Mouse (Mus musculus) CH12.LX (cell line): ENCODE measurements around the gene Pop7. TPM values are rescaled to one million over a fixed set of nuclear protein-coding genes. Genes with fewer than 3 reads are reported as not detected.

ENCODE experiments used
- DNase-seq: peaks from one replicate; pipeline ENCODE4 v3.0.0-alpha.2; 2013; ENCODE audit errors: extremely low read depth
- H3K27ac ChIP-seq: 2 replicates; pipeline ENCODE4 v1.5.1; 2012; ENCODE audit warnings: low read depth, mild to moderate bottlenecking, control low read depth, moderate library complexity; ENCODE audit not compliant: insufficient read depth
- H3K27me3 ChIP-seq: replicated peaks from 2 replicates; pipeline ENCODE3; 2012; ENCODE audit warnings: inconsistent platforms
- H3K36me3 ChIP-seq, 2 experiments: replicated peaks in 1 of 2; 2 replicates each; pipeline versions ENCODE3 to v1.6.1; 2012; ENCODE audit warnings: inconsistent platforms in 1 of 2, low read length in 1 of 2, mild to moderate bottlenecking in 1 of 2, mixed read lengths in 1 of 2, moderate library complexity in 1 of 2; ENCODE audit not compliant: control insufficient read depth in 1 of 2, insufficient read depth in 1 of 2
- H3K4me1 ChIP-seq, 2 experiments: 2 replicates each; pipeline ENCODE4 v1.6.1; 2012; ENCODE audit warnings: inconsistent platforms in 1 of 2, moderate library complexity in 1 of 2; ENCODE audit not compliant: insufficient read depth in 2 of 2, control insufficient read depth in 1 of 2
- H3K4me2 ChIP-seq: 2 replicates; pipeline ENCODE4 v1.6.1; 2012; ENCODE audit warnings: low read depth, mild to moderate bottlenecking, control low read depth; ENCODE audit not compliant: poor library complexity, insufficient read depth, severe bottlenecking
- H3K4me3 ChIP-seq, 3 experiments: fragments of 150-350 bp in 1 of 3; sonication (generic) in 1 of 3; replicated peaks in 1 of 3; 2 replicates each; pipeline versions ENCODE3 to v1.5.1; 2011 to 2012; ENCODE audit warnings: low read depth in 2 of 3, low read length in 2 of 3, mild to moderate bottlenecking in 2 of 3, moderate library complexity in 2 of 3, control low read depth in 1 of 3, improper control_type of control experiment in 1 of 3, inconsistent platforms in 1 of 3, mixed read lengths in 1 of 3; ENCODE audit not compliant: poor library complexity in 1 of 3
- H3K79me2 ChIP-seq: replicated peaks from 2 replicates; pipeline ENCODE4 v1.6.1; 2012; ENCODE audit warnings: mild to moderate bottlenecking, moderate library complexity; ENCODE audit not compliant: control insufficient read depth, poor library complexity, insufficient read depth, severe bottlenecking; ENCODE audit errors: extremely low read depth
- H3K9ac ChIP-seq: 2 replicates; pipeline ENCODE4 v1.6.1; 2012; ENCODE audit warnings: low read depth, mild to moderate bottlenecking, control low read depth, moderate library complexity; ENCODE audit not compliant: insufficient read depth
- H3K9me3 ChIP-seq: replicated peaks from 2 replicates; pipeline ENCODE3; 2012; ENCODE audit warnings: low read length, inconsistent platforms, mixed read lengths
- CHD1 ChIP-seq: IDR thresholded peaks from 2 replicates; pipeline ENCODE4 v1.6.1; 2012; ENCODE audit warnings: low read depth, low read length, improper control_type of control experiment, inconsistent platforms
- CHD2 ChIP-seq: IDR thresholded peaks from 2 replicates; pipeline ENCODE4 v1.6.1; 2011; ENCODE audit warnings: low read length, improper control_type of control experiment
- CTCF ChIP-seq, 2 experiments: IDR thresholded peaks in 1 of 2; conservative IDR thresholded peaks in 1 of 2; 2 replicates each; pipeline ENCODE4 v1.5.1; 2011 to 2012; ENCODE audit warnings: low read depth in 2 of 2, low read length in 2 of 2, improper control_type of control experiment in 1 of 2, inconsistent platforms in 1 of 2, mild to moderate bottlenecking in 1 of 2, moderate library complexity in 1 of 2
- E2F4 ChIP-seq: IDR thresholded peaks from 2 replicates; pipeline ENCODE4 v1.6.1; 2011; ENCODE audit warnings: low read depth, low read length, improper control_type of control experiment; ENCODE audit not compliant: insufficient replicate concordance
- ETS1 ChIP-seq: conservative IDR thresholded peaks from 2 replicates; pipeline ENCODE4 v1.6.1; 2012; ENCODE audit warnings: low read depth, mild to moderate bottlenecking, inconsistent platforms, low read length, improper control_type of control experiment, moderate library complexity
- GABPA ChIP-seq: IDR thresholded peaks from 2 replicates; pipeline ENCODE4 v1.6.1; 2012; ENCODE audit warnings: low read depth, low read length, improper control_type of control experiment, inconsistent platforms; ENCODE audit not compliant: insufficient replicate concordance
- MAFK ChIP-seq: IDR thresholded peaks from 2 replicates; pipeline ENCODE4 v1.6.1; 2011; ENCODE audit warnings: low read length, improper control_type of control experiment; ENCODE audit not compliant: insufficient replicate concordance
- MAX ChIP-seq: IDR thresholded peaks from 2 replicates; pipeline ENCODE4 v1.6.1; 2011; ENCODE audit warnings: low read length, improper control_type of control experiment
- MAZ ChIP-seq: IDR thresholded peaks from 2 replicates; pipeline ENCODE4 v1.6.1; 2012; ENCODE audit warnings: low read depth, mild to moderate bottlenecking, inconsistent platforms, low read length, improper control_type of control experiment, moderate library complexity
- MEF2A ChIP-seq: IDR thresholded peaks from 2 replicates; pipeline ENCODE4 v1.6.1; 2014; ENCODE audit warnings: low read depth, mild to moderate bottlenecking, inconsistent platforms, low read length, improper control_type of control experiment, borderline replicate concordance
- MYC ChIP-seq: IDR thresholded peaks from 2 replicates; pipeline ENCODE4 v1.6.1; 2011; ENCODE audit warnings: low read depth, mild to moderate bottlenecking, improper control_type of control experiment, low read length
- PAX5 ChIP-seq: IDR thresholded peaks from 2 replicates; pipeline ENCODE4 v1.6.1; 2012; ENCODE audit warnings: low read length, inconsistent platforms, mixed read lengths
- POLR2A ChIP-seq: IDR thresholded peaks from 2 replicates; pipeline ENCODE4 v1.6.1; 2011; ENCODE audit warnings: low read depth, mild to moderate bottlenecking, improper control_type of control experiment, low read length
- RAD21 ChIP-seq: IDR thresholded peaks from 2 replicates; pipeline ENCODE4 v1.6.1; 2011; ENCODE audit warnings: low read depth, mild to moderate bottlenecking, low read length, improper control_type of control experiment, moderate library complexity
- TBP ChIP-seq: conservative IDR thresholded peaks from 2 replicates; pipeline ENCODE4 v1.6.1; 2011; ENCODE audit warnings: low read depth, low read length, improper control_type of control experiment
- UBTF ChIP-seq: IDR thresholded peaks from 2 replicates; pipeline ENCODE4 v1.6.1; 2012; ENCODE audit warnings: low read depth, mild to moderate bottlenecking, inconsistent platforms, low read length, improper control_type of control experiment, moderate library complexity
- USF2 ChIP-seq: conservative IDR thresholded peaks from 2 replicates; pipeline ENCODE4 v1.6.1; 2011; ENCODE audit warnings: low read depth, low read length, improper control_type of control experiment
- ZKSCAN1 ChIP-seq: IDR thresholded peaks from 2 replicates; pipeline ENCODE4 v1.6.1; 2012; ENCODE audit warnings: low read depth, inconsistent platforms, low read length, improper control_type of control experiment, borderline replicate concordance
- ZMIZ1 ChIP-seq: IDR thresholded peaks from 2 replicates; pipeline ENCODE4 v1.6.1; 2012; ENCODE audit warnings: low read depth, mild to moderate bottlenecking, inconsistent platforms, low read length, improper control_type of control experiment
- ZNF384 ChIP-seq: IDR thresholded peaks from 2 replicates; pipeline ENCODE4 v1.6.1; 2012; ENCODE audit warnings: low read depth, low read length, improper control_type of control experiment, inconsistent platforms
- dilution Hi-C: fragments of 300-500 bp; cut with MboI; formaldehyde crosslinking; loops from 2 replicates; pipeline ENCODE4 v1.14.3; 2020; ENCODE audit warnings: low sequenced_read_pairs; ENCODE audit not compliant: extremely low pct_unique_long_range_greater_than_20kb, extremely low pct_ligation_motif_present
- in situ Hi-C: fragments of 300-500 bp; cut with MboI; formaldehyde crosslinking; loops from 3 replicates; pipeline ENCODE4 v1.14.3; 2019; ENCODE audit warnings: low sequenced_read_pairs, low pct_ligation_motif_present, low pct_unique_long_range_greater_than_20kb, mixed read lengths
- polyA plus RNA-seq: library from polyadenylated mRNA; unstranded; fragments of >175 nt; gene quantifications from 2 replicates; pipeline ENCODE4 v1.2.1, GENCODE M21; 2012; ENCODE audit warnings: low read depth; ENCODE audit not compliant: insufficient read length
- total RNA-seq, 2 experiments: library from RNA; depleted of rRNA; stranded (reverse); fragments of 300-350 nt in 1 of 2; fragments of >200 nt in 1 of 2; gene quantifications; 2 replicates each; pipeline ENCODE4 v1.2.3; 2012 to 2014

Pop7 gene
- total and polyA plus RNA-seq, 3 experiments, result 35.0 to 44.2 (median 38.5) TPM

DNA sequence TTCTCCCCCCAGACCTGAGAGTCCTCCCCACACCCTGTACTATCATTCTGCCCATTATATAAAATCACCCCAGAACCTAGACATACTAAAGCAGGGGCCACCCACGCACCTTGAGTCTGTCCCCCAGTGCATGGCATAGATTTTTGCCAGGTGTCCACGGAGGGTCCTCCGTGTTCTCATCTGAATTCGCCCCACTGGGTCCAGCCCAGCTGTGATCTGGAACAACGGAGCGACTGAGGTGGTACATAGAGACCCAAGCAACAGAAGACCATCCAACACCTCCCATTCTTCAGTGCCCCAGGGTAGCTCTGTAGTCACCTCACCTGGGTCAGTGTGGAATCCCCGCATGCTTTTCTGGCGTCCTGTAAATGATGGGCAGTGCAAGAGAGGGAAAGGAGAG, 27.8 kb upstream of the Pop7 start:
- H3K4me1 ChIP-seq, result peaks cover 3 to 41% of the 10 kb centered on the region in 2 experiments; a peak in 3 of 4 replicates
- no peak for DNase-seq
- peak overlapping the region; percentile 39 to 93 (median 79) for H3K4me3 ChIP-seq
- dilution Hi-C loops, result no loop called here
- H3K27ac ChIP-seq, result peak overlapping the region; percentile 8; the same call in 1 of the 2 replicates
- H3K9ac ChIP-seq, result peak overlapping the region; percentile 96; the same call in 1 of the 2 replicates
- peaks cover 29% of the 10 kb centered on the region for H3K79me2 ChIP-seq
- TF ChIP-seq CHD1 (no peak), CTCF (conservative IDR thresholded peaks at IDR 0.05 in 1 of 2, IDR thresholded peaks at IDR 0.05 in 1 of 2; ENCODE audit: low read depth in 2 of 2, low read length in 2 of 2) (no peak), UBTF (no peak), MAX (no peak), CHD2 (no peak), ZKSCAN1 (no peak), PAX5 (no peak), MYC (no peak), USF2 (no peak), MAZ (no peak), ZMIZ1 (no peak), ZNF384 (no peak), GABPA (no peak), MAFK (no peak), RAD21 (no peak), ETS1 (no peak), MEF2A (no peak), TBP (no peak)
- TF ChIP-seq, all 38 proteins: peak for 0
- in situ Hi-C loops, result loop anchor here (5.0 kb wide), 1 partner anchor 37 kb away; the partner anchor contains the start of gene Tfr2
- peak overlapping the region; percentile 81 for H3K4me2 ChIP-seq
- peaks cover 43 to 53% of the 10 kb centered on the region in 2 experiments for H3K36me3 ChIP-seq
- H3K27me3 ChIP-seq, result no peaks in the 10 kb centered on the region
- no peaks in the 10 kb centered on the region for H3K9me3 ChIP-seq

DNA sequence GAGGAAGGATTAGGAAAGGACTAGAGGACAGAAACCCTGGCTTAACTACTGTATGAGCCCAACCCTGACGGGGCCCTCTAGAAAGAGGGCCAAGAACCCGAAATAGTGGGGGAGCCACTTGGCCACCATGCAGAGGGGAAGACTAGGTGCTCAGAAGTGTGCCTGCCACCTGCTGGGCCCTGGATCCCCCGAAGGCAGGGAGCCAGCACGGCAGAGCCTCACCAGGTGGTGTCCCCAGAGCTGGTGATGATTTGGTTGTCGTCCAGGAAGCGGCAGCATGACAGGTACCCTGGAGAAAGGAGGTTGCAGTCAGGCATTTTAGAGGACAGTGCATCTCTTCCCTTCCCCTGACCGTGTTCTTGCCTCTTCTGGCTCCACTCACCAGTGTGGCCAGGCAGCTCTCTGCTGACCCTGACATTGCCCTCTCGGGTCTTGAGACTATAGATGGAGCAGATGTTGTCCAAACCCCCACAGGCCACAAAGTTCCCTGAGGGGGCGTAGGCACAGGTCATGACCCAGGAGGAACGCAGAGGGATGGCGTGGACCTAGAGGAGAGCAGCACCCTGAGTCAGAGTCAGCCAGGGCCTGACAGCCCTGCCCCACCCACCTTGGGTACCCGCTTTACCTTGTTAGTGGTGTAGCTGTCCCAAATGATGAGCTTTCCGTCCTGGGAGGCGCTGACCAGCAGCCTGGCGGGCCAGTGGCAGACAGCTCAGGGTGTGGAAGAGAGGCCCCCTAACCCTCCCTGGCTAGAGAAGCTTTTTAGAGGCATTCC, 27.1 kb upstream of the Pop7 start:
- Histone ChIP-seq H3K4me3 (no peak overlapping the region), H3K4me2 (no peak overlapping the region), H3K27me3 (no peaks in the 10 kb centered on the region), H3K9me3 (no peaks in the 10 kb centered on the region), H3K79me2 (peaks cover 29% of the 10 kb centered on the region), H3K4me1 (peaks cover 3 to 37% of the 10 kb centered on the region in 2 experiments; a peak in 3 of 4 replicates), H3K36me3 (peaks cover 49 to 60% of the 10 kb centered on the region in 2 experiments), H3K9ac (no peak overlapping the region), H3K27ac (no peak overlapping the region)
- DNase-seq, result no peak
- dilution Hi-C loops, result no loop called here
- in situ Hi-C loops, result no loop called here
- no peak for TF ChIP-seq POLR2A
- TF ChIP-seq MAZ, result no peak
- no peak for TF ChIP-seq E2F4
- no peak for TF ChIP-seq CHD1
